Mouse (Mus musculus): ENCODE measurements around the gene Dnajc19. TPM values are rescaled to one million over a fixed set of nuclear protein-coding genes. Genes with fewer than 3 reads are reported as not detected.

Dnajc19 gene
- 10 to 100 TPM; 37.7 to 43.3 TPM for total RNA-seq (2023)

GRCm38 (mm10) chr3:34080900-34081662 is at the start of gene Dnajc19:
Gene Dnajc19, minus strand, starts transcription at chr3:34081321.

GRCm38 (mm10) chr3:34019540-34020381 is 61.4 kb downstream of the Dnajc19 start, which contains the start of gene Fxr1:
Gene Fxr1, plus strand, starts transcription at chr3:34019943.

Other genes starting within 250 kb of the Dnajc19 start
- not detected for gene Ccdc39, start 237.0 kb downstream of the Dnajc19 start, total RNA-seq (2023)
- gene Fxr1, start 61.4 kb downstream of the Dnajc19 start, total RNA-seq (2023): 100 to 1,000 TPM; 119 to 129 TPM